Mouse (Mus musculus) intestine, embryonic 16.5 days (tissue): ENCODE measurements at regions not wholly inside any gene's neighbourhood (a gene's known extent, or its start where the extent isn't known, plus 50 kb on each side); places are given as distances from the start of the nearest gene placed in this dataset.

Experiments
- ATAC-seq: fragments of 200-750 bp; cut with Nextera tagmentation; 2 replicates; pipeline ENCODE4 v1.8.0; 2017; ENCODE audit warnings: moderate TSS enrichment, moderate library complexity
- H3K27ac ChIP-seq: fragments of 300-500 bp; sonication (generic); 2 replicates; pipeline ENCODE4 v1.5.1; 2014; ENCODE audit warnings: mild to moderate bottlenecking, low read length
- H3K27me3 ChIP-seq: fragments of 300-500 bp; sonication (generic); replicated peaks from 2 replicates; pipeline ENCODE4 v1.6.1; 2014; ENCODE audit warnings: low read length, control low read depth, mixed read lengths; ENCODE audit not compliant: control insufficient read depth, insufficient read depth
- H3K36me3 ChIP-seq: fragments of 300-500 bp; sonication (generic); 2 replicates; pipeline ENCODE4 v1.6.1; 2014; ENCODE audit warnings: low read length, control low read depth; ENCODE audit not compliant: control insufficient read depth, insufficient read depth
- H3K4me1 ChIP-seq: fragments of 300-500 bp; sonication (generic); 2 replicates; pipeline ENCODE4 v1.6.1; 2014; ENCODE audit warnings: low read length, control low read depth, mixed read lengths; ENCODE audit not compliant: control insufficient read depth, insufficient read depth
- H3K4me2 ChIP-seq: fragments of 300-500 bp; sonication (generic); 2 replicates; pipeline ENCODE4 v1.6.1; 2014; ENCODE audit warnings: low read depth, low read length, control low read depth
- H3K4me3 ChIP-seq: fragments of 300-500 bp; sonication (generic); 2 replicates; pipeline ENCODE4 v1.5.1; 2014; ENCODE audit warnings: mild to moderate bottlenecking, low read length
- H3K9ac ChIP-seq: fragments of 300-500 bp; sonication (generic); 2 replicates; pipeline ENCODE4 v1.6.1; 2014; ENCODE audit warnings: low read depth, low read length
- H3K9me3 ChIP-seq: fragments of 300-500 bp; sonication (generic); 2 replicates; pipeline ENCODE4 v1.6.1; 2016; ENCODE audit warnings: low read length, control low read depth; ENCODE audit not compliant: control insufficient read depth
- WGBS: fragments of 180-500 bp; shearing (Covaris S2); extraction: QIAGEN DNeasy Blood & Tissue Kit; methylation state at CpG from one replicate; pipeline ENCODE4 v1.1.7; 2014; 5-methylcytosine and 5-hydroxymethylcytosine counted together

- Histone ChIP-seq H3K4me2 (no peak overlapping the region), H3K9ac (no peak overlapping the region), H3K4me3 (no peak overlapping the region), H3K27ac (no peak overlapping the region), H3K4me1 (no peaks in the 10 kb centered on the region), H3K9me3 (no peaks in the 10 kb centered on the region), H3K27me3 (no peaks in the 10 kb centered on the region), H3K36me3 (no peaks in the 10 kb centered on the region)
- 68% methylated on average over 8 of the region's 8 CpGs for WGBS
- ATAC-seq = no peak
Measured at GRCm38 (mm10) chr17:45322842-45323241, 110.7 kb downstream of the Cdc5l start.

- Histone ChIP-seq H3K9me3 (peaks cover 2% of the 10 kb centered on the region; the same call in 1 of the 2 replicates), H3K4me2 (no peak overlapping the region), H3K4me1 (no peaks in the 10 kb centered on the region), H3K27ac (no peak overlapping the region), H3K36me3 (no peaks in the 10 kb centered on the region), H3K27me3 (no peaks in the 10 kb centered on the region; the same call in 1 of the 2 replicates), H3K9ac (no peak overlapping the region), H3K4me3 (no peak overlapping the region)
- 52% methylated on average over 7 of the region's 7 CpGs for WGBS
- ATAC-seq = no peak
Measured at GRCm38 (mm10) chr17:45320074-45320473, 113.5 kb downstream of the Cdc5l start.

GRCm38 (mm10) chr17:45318211-45319076, 115.1 kb downstream of the Cdc5l start:
- H3K9ac ChIP-seq = no peak overlapping the region
- no peak overlapping the region for H3K27ac ChIP-seq
- H3K4me3 ChIP-seq = peak overlapping the region; percentile 27; the same call in 1 of the 2 replicates
- H3K27me3 ChIP-seq = no peaks in the 10 kb centered on the region; the same call in 1 of the 2 replicates
- no peaks in the 10 kb centered on the region for H3K4me1 ChIP-seq
- no peaks in the 10 kb centered on the region for H3K36me3 ChIP-seq
- WGBS = 31% methylated on average over 25 of the region's 25 CpGs
- H3K4me2 ChIP-seq = peak overlapping the region; percentile 26
- peak; percentile 90 for ATAC-seq
- H3K9me3 ChIP-seq = peaks cover 5% of the 10 kb centered on the region; the same call in 1 of the 2 replicates

- 49% methylated on average over 5 of the region's 5 CpGs for WGBS
- Histone ChIP-seq H3K4me1 (no peaks in the 10 kb centered on the region), H3K4me2 (no peak overlapping the region), H3K27ac (no peak overlapping the region), H3K27me3 (no peaks in the 10 kb centered on the region; the same call in 1 of the 2 replicates), H3K9me3 (peaks cover 11% of the 10 kb centered on the region), H3K9ac (no peak overlapping the region), H3K36me3 (no peaks in the 10 kb centered on the region), H3K4me3 (no peak overlapping the region)
- ATAC-seq = peak; percentile 48; the same call in 1 of the 2 replicates
Measured at GRCm38 (mm10) chr17:45312510-45313266, 120.8 kb downstream of the Cdc5l start.

GRCm38 (mm10) chr17:45306506-45306905, 127.0 kb downstream of the Cdc5l start:
- Histone ChIP-seq H3K4me3 (no peak overlapping the region), H3K4me2 (no peak overlapping the region), H3K4me1 (no peaks in the 10 kb centered on the region), H3K36me3 (no peaks in the 10 kb centered on the region), H3K27me3 (no peaks in the 10 kb centered on the region), H3K9me3 (peaks cover 5% of the 10 kb centered on the region; the same call in 1 of the 2 replicates), H3K27ac (no peak overlapping the region), H3K9ac (no peak overlapping the region)
- ATAC-seq = no peak
- WGBS = 51% methylated on average over 7 of the region's 7 CpGs

- ATAC-seq = no peak
- Histone ChIP-seq H3K4me2 (no peak overlapping the region), H3K4me3 (no peak overlapping the region), H3K9me3 (no peaks in the 10 kb centered on the region), H3K4me1 (no peaks in the 10 kb centered on the region; the same call in 1 of the 2 replicates), H3K36me3 (no peaks in the 10 kb centered on the region), H3K9ac (no peak overlapping the region), H3K27me3 (no peaks in the 10 kb centered on the region), H3K27ac (no peak overlapping the region)
- 81% methylated on average over 6 of the region's 6 CpGs for WGBS
Measured at GRCm38 (mm10) chr17:45303183-45303582, 130.4 kb downstream of the Cdc5l start.

- Histone ChIP-seq H3K36me3 (no peaks in the 10 kb centered on the region), H3K4me3 (no peak overlapping the region), H3K9ac (no peak overlapping the region), H3K27ac (no peak overlapping the region), H3K9me3 (no peaks in the 10 kb centered on the region), H3K27me3 (no peaks in the 10 kb centered on the region), H3K4me2 (no peak overlapping the region), H3K4me1 (no peaks in the 10 kb centered on the region; the same call in 1 of the 2 replicates)
- no peak for ATAC-seq
- 42% methylated on average over 4 of the region's 4 CpGs for WGBS
Measured at GRCm38 (mm10) chr17:45298355-45298754, 135.2 kb downstream of the Cdc5l start.

- Histone ChIP-seq H3K27me3 (no peaks in the 10 kb centered on the region), H3K4me1 (no peaks in the 10 kb centered on the region; the same call in 1 of the 2 replicates), H3K27ac (no peak overlapping the region), H3K4me3 (no peak overlapping the region), H3K36me3 (no peaks in the 10 kb centered on the region), H3K9ac (no peak overlapping the region), H3K9me3 (no peaks in the 10 kb centered on the region), H3K4me2 (no peak overlapping the region)
- peak; percentile 59; the same call in 1 of the 2 replicates for ATAC-seq
- 61% methylated on average over 3 of the region's 3 CpGs for WGBS
Measured at GRCm38 (mm10) chr17:45297860-45298259, 135.7 kb downstream of the Cdc5l start.

GRCm38 (mm10) chr17:45296363-45296762, 137.2 kb downstream of the Cdc5l start:
- Histone ChIP-seq H3K27ac (no peak overlapping the region), H3K27me3 (no peaks in the 10 kb centered on the region), H3K9ac (no peak overlapping the region), H3K4me2 (no peak overlapping the region), H3K4me1 (no peaks in the 10 kb centered on the region; the same call in 1 of the 2 replicates), H3K4me3 (no peak overlapping the region), H3K36me3 (no peaks in the 10 kb centered on the region), H3K9me3 (no peaks in the 10 kb centered on the region)
- no peak for ATAC-seq
- 86% methylated on average over 1 of the region's 1 CpGs for WGBS
